Mouse (Mus musculus) small intestine, adult 2 months (tissue): ENCODE measurements around the gene Gm13290. TPM values are rescaled to one million over a fixed set of nuclear protein-coding genes. Genes with fewer than 3 reads are reported as not detected.

Source experiments
- H3K27ac ChIP-seq: fragments of 200-500 bp; 2 replicates; pipeline ENCODE4 v1.5.1; 2012; ENCODE audit warnings: low read depth, low read length, control low read depth, inconsistent platforms; ENCODE audit not compliant: insufficient read depth
- H3K27me3 ChIP-seq: fragments of 200-500 bp; 2 replicates; pipeline ENCODE4 v1.6.1; 2012; ENCODE audit warnings: mild to moderate bottlenecking, moderate library complexity, low read length, inconsistent platforms; ENCODE audit not compliant: control insufficient read depth, insufficient read depth
- H3K36me3 ChIP-seq: fragments of 200-500 bp; 2 replicates; pipeline ENCODE4 v1.6.1; 2012; ENCODE audit warnings: mild to moderate bottlenecking, low read length, control low read depth, inconsistent platforms; ENCODE audit not compliant: control insufficient read depth, insufficient read depth
- H3K4me1 ChIP-seq: fragments of 200-500 bp; 2 replicates; pipeline ENCODE4 v1.6.1; 2012; ENCODE audit warnings: low read length, inconsistent platforms, mixed read lengths; ENCODE audit not compliant: control insufficient read depth, insufficient read depth, insufficient read length
- H3K4me3 ChIP-seq: fragments of 200-500 bp; 2 replicates; pipeline ENCODE4 v1.5.1; 2012; ENCODE audit warnings: low read depth, mild to moderate bottlenecking, control low read depth, inconsistent platforms, low read length, moderate library complexity
- CTCF ChIP-seq: fragments of 200-500 bp; IDR thresholded peaks from 2 replicates; pipeline ENCODE4 v1.5.1; 2012; ENCODE audit warnings: low read depth, mild to moderate bottlenecking, control low read depth, inconsistent platforms, low read length, moderate library complexity, mixed read lengths; ENCODE audit not compliant: insufficient replicate concordance, insufficient read length; ENCODE audit errors: extremely low read depth
- POLR2A ChIP-seq: fragments of 200-500 bp; IDR thresholded peaks from 2 replicates; pipeline ENCODE4 v1.6.1; 2012; ENCODE audit warnings: low read depth, mild to moderate bottlenecking, control low read depth, inconsistent platforms, low read length, moderate library complexity
- WGBS: fragments of 180-500 bp; shearing (Covaris S2); methylation state at CpG from one replicate; pipeline ENCODE4 v1.1.7; 2018; 5-methylcytosine and 5-hydroxymethylcytosine counted together
- polyA plus RNA-seq: library from polyadenylated mRNA; depleted of rRNA; stranded (reverse); fragments of >200 nt; gene quantifications from 2 replicates; pipeline ENCODE4 v1.2.3, GENCODE M21; 2012; rRNA removed

Gene Gm13290
- polyA plus RNA-seq, 1 experiment, result not detected

DNA sequence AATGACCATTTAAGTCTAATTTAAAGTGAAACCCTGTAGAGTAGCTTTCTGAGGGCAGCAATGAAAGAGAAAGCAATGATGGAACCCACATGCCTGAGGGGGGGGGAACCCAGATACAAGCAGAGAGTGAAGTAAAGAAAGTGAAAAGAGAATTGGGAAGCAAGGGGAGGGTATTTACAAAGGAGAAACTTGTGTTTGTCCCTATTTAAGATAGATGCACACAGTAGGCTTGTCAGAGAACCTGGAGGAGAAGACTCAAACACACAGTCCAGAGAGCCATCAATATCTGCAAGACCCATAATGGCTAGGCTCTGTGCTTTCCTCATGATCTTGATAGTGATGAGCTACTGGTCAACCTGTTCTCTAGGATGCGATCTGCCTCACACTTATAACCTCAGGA is 46.0 kb downstream of the Gm13290 start, which contains the start of gene Ifna11:
Ifna11 (plus strand) TSS at position 301 of the 400 bp plus-strand sequence.
- 83% methylated on average over 1 of the region's 1 CpGs for WGBS
- Histone ChIP-seq H3K27me3 (no peaks in the 10 kb centered on the region; the same call in 1 of the 2 replicates), H3K36me3 (no peaks in the 10 kb centered on the region), H3K4me1 (no peaks in the 10 kb centered on the region), H3K27ac (no peak within 1 kb of the TSS), H3K4me3 (no peak within 1 kb of the TSS)
- TF ChIP-seq CTCF (no peak), POLR2A (no peak)

DNA sequence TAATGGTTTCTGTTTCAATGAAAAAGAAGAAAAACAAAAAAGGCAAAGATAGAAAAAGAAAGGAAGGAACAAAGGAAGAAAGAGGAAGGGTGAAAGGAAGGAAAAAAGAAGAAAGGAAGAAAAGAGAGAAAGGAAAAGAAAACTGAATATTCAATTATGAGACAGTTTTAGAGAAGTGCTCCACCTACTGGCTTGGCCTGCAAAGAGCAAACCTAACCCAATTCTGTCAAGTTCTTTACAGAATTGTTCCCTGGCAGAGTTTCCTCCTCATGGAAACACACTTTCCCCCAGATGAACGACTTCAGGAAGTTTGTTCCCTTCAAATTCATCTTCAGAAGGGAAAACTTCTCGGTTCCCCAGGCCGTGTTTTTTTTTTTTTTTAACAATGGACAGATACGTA is 49.4 kb downstream of the Gm13290 start:
- TF ChIP-seq POLR2A (no peak), CTCF (no peak)
- no peak overlapping the region for H3K4me3 ChIP-seq
- 27% methylated on average over 4 of the region's 4 CpGs for WGBS
- no peaks in the 10 kb centered on the region for H3K4me1 ChIP-seq
- H3K27ac ChIP-seq, result no peak overlapping the region
- no peaks in the 10 kb centered on the region for H3K36me3 ChIP-seq
- H3K27me3 ChIP-seq, result no peaks in the 10 kb centered on the region; the same call in 1 of the 2 replicates

Other genes starting within 250 kb of the Gm13290 start
- not detected in 2 replicates for gene Ifna15, start 215.6 kb upstream of the Gm13290 start, polyA plus RNA-seq
- not detected in 2 replicates for gene Ifna14, start 202.0 kb upstream of the Gm13290 start, polyA plus RNA-seq
- gene Ifna9, start 181.4 kb upstream of the Gm13290 start, polyA plus RNA-seq, result not detected in 2 replicates
- not detected in 2 replicates for gene Ifna12, start 170.5 kb upstream of the Gm13290 start, polyA plus RNA-seq
- gene C87499, start 139.4 kb upstream of the Gm13290 start, polyA plus RNA-seq, result not detected in 2 replicates
- not detected in 2 replicates for gene Ifna13, start 129.4 kb upstream of the Gm13290 start, polyA plus RNA-seq
- gene Ifna16, start 96.9 kb upstream of the Gm13290 start, polyA plus RNA-seq, result not detected in 2 replicates
- not detected in 2 replicates for gene Ifna2, start 89.9 kb upstream of the Gm13290 start, polyA plus RNA-seq
- gene Ifnab, start 82.5 kb upstream of the Gm13290 start, polyA plus RNA-seq, result not detected in 2 replicates
- gene Gm26566, start 52.0 kb upstream of the Gm13290 start, polyA plus RNA-seq, result 0.68 TPM in 1 of 2 replicates, not detected in the other
- gene Klhl9, start 51.4 kb upstream of the Gm13290 start, polyA plus RNA-seq, result 6.5 and 11.3 TPM in 2 replicates
- gene Gm13271, start 19.0 kb upstream of the Gm13290 start, polyA plus RNA-seq, result not detected in 2 replicates
- 0.08 TPM in 2 replicates for gene Gm13283, start 13.7 kb upstream of the Gm13290 start, polyA plus RNA-seq
- not detected in 2 replicates for gene Gm13289, start 3.1 kb downstream of the Gm13290 start, polyA plus RNA-seq
- gene Gm13272, start 6.0 kb downstream of the Gm13290 start, polyA plus RNA-seq, result not detected in 2 replicates
- gene Ifnz, start 8.3 kb downstream of the Gm13290 start, polyA plus RNA-seq, result not detected in 2 replicates
- gene Gm13276, start 11.9 kb downstream of the Gm13290 start, polyA plus RNA-seq, result not detected in 2 replicates
- not detected in 2 replicates for gene Gm13277, start 14.8 kb downstream of the Gm13290 start, polyA plus RNA-seq
- gene Gm13278, start 17.7 kb downstream of the Gm13290 start, polyA plus RNA-seq, result not detected in 2 replicates
- not detected in 2 replicates for gene Gm13275, start 20.7 kb downstream of the Gm13290 start, polyA plus RNA-seq
- not detected in 2 replicates for gene Gm13279, start 23.6 kb downstream of the Gm13290 start, polyA plus RNA-seq
- gene Gm13285, start 25.8 kb downstream of the Gm13290 start, polyA plus RNA-seq, result not detected in 2 replicates
- gene Gm13287, start 29.4 kb downstream of the Gm13290 start, polyA plus RNA-seq, result not detected in 2 replicates
- not detected in 2 replicates for gene Gm13288, start 31.7 kb downstream of the Gm13290 start, polyA plus RNA-seq
- not detected in 2 replicates for gene Ifna7, start 42.4 kb downstream of the Gm13290 start, polyA plus RNA-seq
- gene Ifna11, start 46.1 kb downstream of the Gm13290 start, polyA plus RNA-seq, result not detected in 2 replicates
- gene Ifna6, start 53.6 kb downstream of the Gm13290 start, polyA plus RNA-seq, result not detected in 2 replicates
- not detected in 2 replicates for gene Ifna5, start 61.7 kb downstream of the Gm13290 start, polyA plus RNA-seq
- not detected in 2 replicates for gene Ifna4, start 68.0 kb downstream of the Gm13290 start, polyA plus RNA-seq
- gene Ifna1, start 76.3 kb downstream of the Gm13290 start, polyA plus RNA-seq, result not detected in 2 replicates
- gene Ifne, start 106.4 kb downstream of the Gm13290 start, polyA plus RNA-seq, result 0.42 TPM in 1 of 2 replicates, not detected in the other